Mouse (Mus musculus) kidney, postnatal 0 days (tissue): ENCODE data around the gene Ncoa6. TPM values are rescaled to one million over a fixed set of nuclear protein-coding genes. Genes with fewer than 3 reads are reported as not detected.

Source experiments
- ATAC-seq: fragments of 200-750 bp; cut with Nextera tagmentation; replicated peaks from 2 replicates; pipeline ENCODE4 v1.8.0; 2017; ENCODE audit warnings: low read depth, moderate number of reproducible peaks, moderate TSS enrichment, moderate library complexity; ENCODE audit not compliant: low FRiP score
- DNase-seq: peaks from one replicate; pipeline ENCODE4 v3.0.0-alpha.2; 2016; ENCODE audit warnings: low spot score
- H3K27ac ChIP-seq: fragments of 300-500 bp; sonication (generic); 2 replicates; pipeline ENCODE4 v1.5.1; 2014; ENCODE audit warnings: mild to moderate bottlenecking
- H3K27me3 ChIP-seq: fragments of 300-500 bp; sonication (generic); 2 replicates; pipeline ENCODE4 v1.6.1; 2014; ENCODE audit warnings: low read length, mixed read lengths; ENCODE audit not compliant: insufficient read depth
- H3K36me3 ChIP-seq: fragments of 300-500 bp; sonication (generic); 2 replicates; pipeline ENCODE4 v1.6.1; 2014; ENCODE audit warnings: low read length, mixed read lengths; ENCODE audit not compliant: insufficient read depth
- H3K4me1 ChIP-seq: fragments of 300-500 bp; sonication (generic); replicated peaks from 2 replicates; pipeline ENCODE4 v1.6.1; 2014; ENCODE audit warnings: antibody characterized with exemption, low read length, mixed read lengths; ENCODE audit not compliant: insufficient read depth
- H3K4me2 ChIP-seq: fragments of 300-500 bp; sonication (generic); 2 replicates; pipeline ENCODE4 v1.6.1; 2014; ENCODE audit warnings: mild to moderate bottlenecking, low read length, moderate library complexity, mixed read lengths
- H3K4me3 ChIP-seq: fragments of 300-500 bp; sonication (generic); replicated peaks from 2 replicates; pipeline ENCODE4 v1.5.1; 2014; ENCODE audit warnings: low read depth, low read length
- H3K9ac ChIP-seq: fragments of 300-500 bp; sonication (generic); 2 replicates; pipeline ENCODE4 v1.6.1; 2014; ENCODE audit warnings: low read depth, low read length
- H3K9me3 ChIP-seq: fragments of 300-500 bp; sonication (generic); replicated peaks from 2 replicates; pipeline ENCODE4 v1.6.1; 2016; ENCODE audit warnings: low read length, inconsistent platforms, mixed read lengths
- CTCF ChIP-seq: IDR thresholded peaks from 2 replicates; pipeline ENCODE4 v1.5.1; 2016; ENCODE audit warnings: antibody characterized with exemption, low read depth, mild to moderate bottlenecking, moderate library complexity
- WGBS: fragments of 180-500 bp; shearing (Covaris S2); extraction: QIAGEN DNeasy Blood & Tissue Kit; methylation state at CpG from one replicate; pipeline ENCODE4 v1.1.7; 2014; 5-methylcytosine and 5-hydroxymethylcytosine counted together
- polyA plus RNA-seq: library from polyadenylated mRNA; unstranded; fragments of >200 nt; fragmentation: Nextera tagmentation; extraction: Ambion mirVana; gene quantifications from 2 replicates; pipeline ENCODE4 v1.2.1, GENCODE M21; 2015

Gene Ncoa6
- polyA plus RNA-seq, 1 experiment from 2014 or later = 19.6 TPM

DNA sequence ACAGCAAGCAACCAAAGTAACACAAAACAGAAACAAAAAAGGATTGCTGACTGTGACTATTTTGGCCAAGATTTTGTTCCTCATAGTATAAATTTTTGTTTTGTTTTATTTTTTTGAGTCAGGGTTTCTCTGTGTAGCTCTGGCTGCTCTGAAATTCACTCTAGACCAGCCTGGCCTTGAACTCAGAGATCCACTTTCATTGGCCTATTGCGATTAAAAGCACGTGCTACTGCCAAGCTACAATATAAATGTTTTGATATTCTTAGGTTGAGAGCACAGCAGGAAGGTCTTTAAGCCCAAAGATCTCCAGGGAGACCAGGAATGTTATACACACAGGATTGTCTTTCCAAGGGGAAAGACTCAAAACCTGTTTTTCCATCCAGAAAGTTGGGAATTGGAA, 30.2 kb downstream of the Ncoa6 start:
- DNase-seq = peak; percentile 21
- ATAC-seq = no peak
- WGBS = 44% methylated on average over 2 of the region's 2 CpGs

DNA sequence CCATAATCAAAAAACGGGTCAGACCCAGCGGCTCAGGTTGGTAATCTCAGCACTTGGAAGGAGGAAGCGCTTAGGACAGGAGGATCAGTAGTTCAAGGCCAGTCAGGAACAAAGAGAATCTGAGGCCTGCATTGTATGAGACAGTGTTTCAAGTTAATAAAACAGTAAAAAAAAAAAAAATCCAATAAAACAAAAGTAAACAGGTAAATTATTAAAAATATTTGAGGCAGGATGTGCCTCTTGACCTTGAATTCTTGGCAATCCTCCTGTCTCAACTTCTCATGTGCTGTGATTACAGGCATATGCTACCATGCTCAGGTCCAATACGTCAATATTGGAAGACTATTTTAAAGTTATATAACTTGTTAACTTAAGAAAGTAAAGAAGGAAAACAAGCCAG, 30.8 kb downstream of the Ncoa6 start:
- H3K9me3 ChIP-seq = no peaks in the 10 kb centered on the region
- H3K27me3 ChIP-seq = no peaks in the 10 kb centered on the region
- H3K27ac ChIP-seq = no peak overlapping the region
- no peak for TF ChIP-seq CTCF
- H3K4me2 ChIP-seq = no peak overlapping the region
- DNase-seq (no peak), ATAC-seq (no peak)
- no peaks in the 10 kb centered on the region for H3K36me3 ChIP-seq
- no peak overlapping the region for H3K4me3 ChIP-seq
- H3K4me1 ChIP-seq = peaks cover 6% of the 10 kb centered on the region; the same call in 1 of the 2 replicates
- H3K9ac ChIP-seq = no peak overlapping the region
- 82% methylated on average over 4 of the region's 4 CpGs for WGBS

More for the DNA sequence above, 30.2 kb downstream of the Ncoa6 start:
- no peak overlapping the region for H3K4me2 ChIP-seq
- no peak overlapping the region for H3K27ac ChIP-seq
- no peak overlapping the region for H3K4me3 ChIP-seq
- no peak overlapping the region for H3K9ac ChIP-seq
- H3K4me1 ChIP-seq = peaks cover 6% of the 10 kb centered on the region; the same call in 1 of the 2 replicates
- TF ChIP-seq CTCF = no peak
- no peaks in the 10 kb centered on the region for H3K9me3 ChIP-seq
- no peaks in the 10 kb centered on the region for H3K36me3 ChIP-seq
- H3K27me3 ChIP-seq = no peaks in the 10 kb centered on the region

DNA sequence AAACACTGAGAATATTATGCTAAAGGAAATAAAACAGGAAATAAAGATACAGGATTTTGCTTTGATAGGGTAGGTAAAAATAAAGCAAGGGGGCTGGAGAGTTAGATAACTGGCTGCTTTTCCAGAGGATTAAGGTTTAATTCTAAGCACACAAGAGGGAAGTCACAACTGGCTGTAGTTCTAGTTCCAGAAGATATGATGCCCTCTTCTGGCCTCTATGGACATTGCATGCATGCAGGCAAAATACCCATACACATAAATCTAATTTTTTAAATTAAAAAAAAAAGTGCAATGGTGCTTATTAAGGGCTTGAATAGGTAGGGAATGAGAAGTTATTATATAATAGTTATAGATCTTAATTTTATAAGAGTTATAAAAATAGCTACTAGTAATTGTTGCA, 37.2 kb downstream of the Ncoa6 start:
- Histone ChIP-seq H3K27me3 (no peaks in the 10 kb centered on the region), H3K4me2 (no peak overlapping the region), H3K36me3 (peaks cover 23% of the 10 kb centered on the region), H3K4me3 (no peak overlapping the region), H3K27ac (no peak overlapping the region), H3K4me1 (no peaks in the 10 kb centered on the region), H3K9ac (no peak overlapping the region), H3K9me3 (no peaks in the 10 kb centered on the region)
- peak; percentile 52 for TF ChIP-seq CTCF
- no peak for ATAC-seq
- peak; percentile 18 for DNase-seq

DNA sequence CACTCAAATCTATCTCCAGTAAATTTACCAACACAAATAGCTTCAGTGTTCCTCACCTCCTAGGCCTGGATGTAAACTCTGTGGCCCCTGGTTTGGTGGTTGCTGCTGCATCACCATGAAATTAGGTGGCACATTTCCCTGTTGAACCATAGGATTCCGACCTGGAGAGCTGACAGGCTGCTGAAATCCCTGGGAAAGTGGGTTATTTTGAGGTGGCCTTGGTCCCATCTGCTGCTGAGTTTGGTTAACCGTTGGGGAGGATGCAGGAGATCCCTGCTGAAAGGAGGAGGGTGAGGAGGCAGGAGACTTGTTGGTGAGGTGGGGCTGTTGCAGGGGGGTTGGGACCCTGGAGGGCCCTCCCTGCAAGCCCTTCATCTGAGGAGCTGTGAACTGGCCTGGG, 52.8 kb downstream of the Ncoa6 start:
- ATAC-seq = no peak
- H3K4me1 ChIP-seq = no peaks in the 10 kb centered on the region
- no peaks in the 10 kb centered on the region for H3K27me3 ChIP-seq
- no peak overlapping the region for H3K4me3 ChIP-seq
- H3K9me3 ChIP-seq = no peaks in the 10 kb centered on the region
- H3K36me3 ChIP-seq = peaks cover 40% of the 10 kb centered on the region
- no peak overlapping the region for H3K9ac ChIP-seq
- TF ChIP-seq CTCF = no peak
- H3K4me2 ChIP-seq = no peak overlapping the region
- no peak overlapping the region for H3K27ac ChIP-seq
- no peak for DNase-seq
- WGBS = 78% methylated on average over 2 of the region's 2 CpGs

DNA sequence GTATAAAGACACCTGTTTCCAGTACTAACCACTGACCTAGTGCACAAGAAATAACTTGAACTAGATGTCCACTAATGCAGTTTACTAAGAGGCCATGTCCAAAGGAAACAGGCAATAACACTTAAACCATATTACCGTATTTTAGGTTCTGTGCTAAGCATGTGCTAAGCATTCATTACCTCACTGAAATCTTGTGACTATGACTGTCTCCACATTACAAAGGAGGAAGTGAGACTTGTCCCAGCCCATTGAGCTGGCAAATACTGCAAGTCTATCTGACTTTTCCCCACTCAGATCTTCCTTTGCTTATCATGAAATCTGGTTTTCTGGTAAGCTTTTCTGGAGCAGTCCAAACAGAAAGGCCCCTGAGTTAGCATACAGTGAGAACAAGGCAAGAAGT, 69.1 kb downstream of the Ncoa6 start:
- no peak for TF ChIP-seq CTCF
- Histone ChIP-seq H3K27me3 (no peaks in the 10 kb centered on the region), H3K4me1 (no peaks in the 10 kb centered on the region), H3K4me2 (no peak overlapping the region), H3K9ac (no peak overlapping the region), H3K9me3 (no peaks in the 10 kb centered on the region), H3K4me3 (no peak overlapping the region), H3K36me3 (peaks cover 49% of the 10 kb centered on the region), H3K27ac (no peak overlapping the region)
- no peak for ATAC-seq
- no peak for DNase-seq
- WGBS = 86% methylated on average over 1 of the region's 1 CpGs

DNA sequence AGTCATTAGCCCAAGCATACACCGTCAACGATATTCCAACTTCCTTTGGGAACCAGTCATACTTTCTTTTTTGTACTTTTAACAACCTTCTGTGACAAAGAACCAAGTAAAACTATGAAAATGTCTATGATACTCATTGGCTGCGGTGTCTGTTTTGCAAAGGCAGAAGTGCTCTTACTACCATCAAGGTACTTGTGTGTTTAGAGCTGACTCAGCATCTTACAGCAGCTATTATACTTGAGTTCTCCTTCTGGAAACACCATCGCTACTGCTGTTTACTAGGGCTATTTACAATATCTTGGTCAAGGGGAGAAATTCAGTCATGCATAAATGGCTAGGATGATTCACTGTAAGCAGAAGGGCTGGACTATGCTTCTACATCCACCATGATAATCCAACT, 71.8 kb downstream of the Ncoa6 start:
- Histone ChIP-seq H3K27ac (no peak overlapping the region), H3K9ac (no peak overlapping the region), H3K27me3 (no peaks in the 10 kb centered on the region), H3K4me3 (no peak overlapping the region), H3K9me3 (no peaks in the 10 kb centered on the region), H3K4me2 (no peak overlapping the region), H3K36me3 (peaks cover 43% of the 10 kb centered on the region), H3K4me1 (no peaks in the 10 kb centered on the region)
- DNase-seq (no peak), ATAC-seq (no peak)
- TF ChIP-seq CTCF = no peak
- 91% methylated on average over 4 of the region's 4 CpGs for WGBS

DNA sequence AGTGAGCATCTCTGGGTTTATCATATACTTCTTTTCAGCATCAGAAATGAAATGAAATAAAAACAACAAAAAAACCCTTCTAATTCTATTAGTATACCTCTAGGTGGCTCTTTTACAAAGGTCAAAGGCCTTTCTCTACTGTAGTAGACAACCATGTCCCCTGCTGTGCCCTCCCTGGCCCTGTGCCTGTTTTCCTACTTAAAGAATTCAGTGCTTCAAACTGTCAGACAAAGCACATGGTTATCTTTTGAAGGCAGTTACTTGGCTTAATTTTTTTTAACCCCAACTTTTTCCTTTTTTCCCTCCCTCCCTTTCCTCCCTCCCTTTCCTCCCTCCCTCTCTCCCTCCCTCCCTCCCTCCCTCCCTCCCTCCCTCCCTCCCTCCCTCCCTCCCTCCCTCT, 73.4 kb downstream of the Ncoa6 start:
- peaks cover 34% of the 10 kb centered on the region; the same call in 1 of the 2 replicates for H3K36me3 ChIP-seq
- no peak for ATAC-seq

More for the DNA sequence above, 73.4 kb downstream of the Ncoa6 start:
- no peaks in the 10 kb centered on the region for H3K4me1 ChIP-seq
- DNase-seq = no peak
- no peak overlapping the region for H3K4me3 ChIP-seq
- no peaks in the 10 kb centered on the region for H3K27me3 ChIP-seq
- H3K4me2 ChIP-seq = no peak overlapping the region
- H3K9ac ChIP-seq = no peak overlapping the region
- H3K9me3 ChIP-seq = no peaks in the 10 kb centered on the region
- TF ChIP-seq CTCF = no peak
- H3K27ac ChIP-seq = no peak overlapping the region
